Mouse (Mus musculus) stomach, embryonic 16.5 days (tissue): ENCODE measurements around the gene Endog. TPM values are rescaled to one million over a fixed set of nuclear protein-coding genes. Genes with fewer than 3 reads are reported as not detected.
"Not testable (repeated sequence)": the region's sequence is repeated elsewhere in the genome, so short reads cannot be mapped to it uniquely, and the experiment has no call there.

Source experiments
- ATAC-seq: fragments of 200-750 bp; cut with Nextera tagmentation; 2 replicates; pipeline ENCODE4 v1.8.0; 2017; ENCODE audit warnings: moderate number of reproducible peaks, moderate TSS enrichment; ENCODE audit not compliant: insufficient read depth, low FRiP score
- H3K27ac ChIP-seq: fragments of 300-500 bp; sonication (generic); 2 replicates; pipeline ENCODE4 v1.5.1; 2014; ENCODE audit warnings: low read length
- H3K27me3 ChIP-seq: fragments of 300-500 bp; sonication (generic); 2 replicates; pipeline ENCODE4 v1.6.1; 2014; ENCODE audit warnings: low read length, control low read depth, mixed read lengths; ENCODE audit not compliant: control insufficient read depth, insufficient read depth
- H3K36me3 ChIP-seq: fragments of 300-500 bp; sonication (generic); 2 replicates; pipeline ENCODE4 v1.6.1; 2014; ENCODE audit warnings: low read length; ENCODE audit not compliant: control insufficient read depth, insufficient read depth
- H3K4me1 ChIP-seq: fragments of 300-500 bp; sonication (generic); 2 replicates; pipeline ENCODE4 v1.6.1; 2014; ENCODE audit warnings: low read length, control low read depth, mixed read lengths; ENCODE audit not compliant: control insufficient read depth, insufficient read depth
- H3K4me2 ChIP-seq: fragments of 300-500 bp; sonication (generic); 2 replicates; pipeline ENCODE4 v1.6.1; 2014; ENCODE audit warnings: low read depth, low read length, mixed read lengths
- H3K4me3 ChIP-seq: fragments of 300-500 bp; sonication (generic); replicated peaks from 2 replicates; pipeline ENCODE4 v1.5.1; 2014; ENCODE audit warnings: mild to moderate bottlenecking, low read length
- H3K9ac ChIP-seq: fragments of 300-500 bp; sonication (generic); 2 replicates; pipeline ENCODE4 v1.6.1; 2014; ENCODE audit warnings: low read length
- H3K9me3 ChIP-seq: fragments of 300-500 bp; sonication (generic); replicated peaks from 2 replicates; pipeline ENCODE4 v1.6.1; 2016; ENCODE audit warnings: low read length, control low read depth; ENCODE audit not compliant: control insufficient read depth
- WGBS: fragments of 180-500 bp; shearing (Covaris S2); extraction: QIAGEN DNeasy Blood & Tissue Kit; methylation state at CpG from one replicate; pipeline ENCODE4 v1.1.7; 2014; 5-methylcytosine and 5-hydroxymethylcytosine counted together
- polyA plus RNA-seq: library from polyadenylated mRNA; unstranded; fragments of >200 nt; fragmentation: Nextera tagmentation; extraction: Ambion mirVana; gene quantifications from 2 replicates; pipeline ENCODE4 v1.2.1, GENCODE M21; 2015

Gene Endog
- 17.5 and 19.0 TPM in 2 replicates for polyA plus RNA-seq

- Histone ChIP-seq H3K4me3 (peak within 1 kb of the TSS; percentile 67), H3K4me1 (peaks cover 3% of the 10 kb centered on the region; the same call in 1 of the 2 replicates), H3K9ac (peak within 1 kb of the TSS; percentile 85), H3K4me2 (peak within 1 kb of the TSS; percentile 98), H3K27ac (peak within 1 kb of the TSS; percentile 89), H3K9me3 (peaks cover 7% of the 10 kb centered on the region), H3K36me3 (peaks cover 21% of the 10 kb centered on the region), H3K27me3 (no peaks in the 10 kb centered on the region)
- peak; percentile 93 for ATAC-seq
- WGBS: under 1% methylated on average over 75 of the region's 75 CpGs
Measured at GRCm38 (mm10) chr2:30171371-30171996, at the start of gene Endog. Gene Endog, plus strand, starts transcription at chr2:30171493.

GRCm38 (mm10) chr2:30122766-30123165, 48.5 kb upstream of the Endog start:
- Histone ChIP-seq H3K27me3 (no peaks in the 10 kb centered on the region), H3K27ac (no peak overlapping the region), H3K36me3 (no peaks in the 10 kb centered on the region), H3K4me3 (no peak overlapping the region), H3K4me1 (peaks cover 13% of the 10 kb centered on the region), H3K9me3 (no peaks in the 10 kb centered on the region), H3K9ac (no peak overlapping the region), H3K4me2 (no peak overlapping the region)
- no peak for ATAC-seq
- 85% methylated on average over 5 of the region's 5 CpGs for WGBS

GRCm38 (mm10) chr2:30123729-30124471, 47.4 kb upstream of the Endog start:
- Histone ChIP-seq H3K27me3 (no peaks in the 10 kb centered on the region), H3K4me3 (peak overlapping the region; percentile 67), H3K4me1 (peaks cover 13% of the 10 kb centered on the region), H3K36me3 (no peaks in the 10 kb centered on the region), H3K27ac (peak overlapping the region; percentile 89), H3K9ac (peak overlapping the region; percentile 94), H3K4me2 (peak overlapping the region; percentile 93), H3K9me3 (no peaks in the 10 kb centered on the region)
- 1% methylated on average over 41 of the region's 44 CpGs for WGBS
- peak; percentile 63 for ATAC-seq

GRCm38 (mm10) chr2:30124472-30125274, 46.6 kb upstream of the Endog start, which contains the start of gene Zer1:
Gene Zer1, minus strand, starts transcription at chr2:30124585.
- Histone ChIP-seq H3K9ac (peak within 1 kb of the TSS; percentile 94), H3K4me2 (peak within 1 kb of the TSS; percentile 93), H3K4me3 (peak within 1 kb of the TSS; percentile 67), H3K36me3 (no peaks in the 10 kb centered on the region), H3K27ac (peak within 1 kb of the TSS; percentile 89), H3K4me1 (peaks cover 13% of the 10 kb centered on the region), H3K9me3 (no peaks in the 10 kb centered on the region), H3K27me3 (no peaks in the 10 kb centered on the region)
- WGBS: 8% methylated on average over 31 of the region's 31 CpGs
- ATAC-seq: peak; percentile 98

GRCm38 (mm10) chr2:30128789-30129188, 42.5 kb upstream of the Endog start:
- no peak overlapping the region for H3K4me2 ChIP-seq
- no peaks in the 10 kb centered on the region for H3K9me3 ChIP-seq
- no peak overlapping the region for H3K27ac ChIP-seq
- ATAC-seq: no peak
- H3K36me3 ChIP-seq: no peaks in the 10 kb centered on the region
- H3K4me3 ChIP-seq: no peak overlapping the region
- no peaks in the 10 kb centered on the region for H3K27me3 ChIP-seq
- H3K4me1 ChIP-seq: peaks cover 16% of the 10 kb centered on the region
- 36% methylated on average over 2 of the region's 2 CpGs for WGBS
- H3K9ac ChIP-seq: no peak overlapping the region

GRCm38 (mm10) chr2:30130156-30130555, 41.1 kb upstream of the Endog start:
- no peak overlapping the region for H3K4me3 ChIP-seq
- no peaks in the 10 kb centered on the region for H3K27me3 ChIP-seq
- no peak overlapping the region for H3K4me2 ChIP-seq
- no peaks in the 10 kb centered on the region for H3K36me3 ChIP-seq
- ATAC-seq: no peak
- H3K4me1 ChIP-seq: peaks cover 20% of the 10 kb centered on the region
- WGBS: 75% methylated on average over 4 of the region's 4 CpGs
- H3K9me3 ChIP-seq: no peaks in the 10 kb centered on the region
- no peak overlapping the region for H3K9ac ChIP-seq
- H3K27ac ChIP-seq: no peak overlapping the region

- not testable (repeated sequence) for H3K27me3 ChIP-seq, H3K4me3 ChIP-seq, H3K36me3 ChIP-seq, ATAC-seq, H3K9me3 ChIP-seq, H3K4me2 ChIP-seq, H3K9ac ChIP-seq, H3K27ac ChIP-seq
- peaks cover 21% of the 10 kb centered on the region for H3K4me1 ChIP-seq
- 56% methylated on average over 5 of the region's 5 CpGs for WGBS
Measured at GRCm38 (mm10) chr2:30131240-30131639, 40.1 kb upstream of the Endog start.

- H3K36me3 ChIP-seq: no peaks in the 10 kb centered on the region
- peaks cover 21% of the 10 kb centered on the region for H3K4me1 ChIP-seq
- 15% methylated on average over 16 of the region's 16 CpGs for WGBS
- no peaks in the 10 kb centered on the region for H3K9me3 ChIP-seq
- H3K27me3 ChIP-seq: no peaks in the 10 kb centered on the region
- ATAC-seq: no peak
- H3K4me3 ChIP-seq: peak overlapping the region; percentile 90
- H3K4me2 ChIP-seq: peak overlapping the region; percentile 76
- H3K9ac ChIP-seq: peak overlapping the region; percentile 88
- H3K27ac ChIP-seq: peak overlapping the region; percentile 90
Measured at GRCm38 (mm10) chr2:30132801-30133612, 38.3 kb upstream of the Endog start.
